Mouse (Mus musculus): ENCODE data around the gene Pakap. TPM values are rescaled to one million over a fixed set of nuclear protein-coding genes. Genes with fewer than 3 reads are reported as not detected.
A peak's percentile ranks its signal among the peaks of the same experiment; 100 is the strongest.

Gene Pakap
- polyA plus RNA-seq, 1 experiment, result 0.63 TPM

DNA sequence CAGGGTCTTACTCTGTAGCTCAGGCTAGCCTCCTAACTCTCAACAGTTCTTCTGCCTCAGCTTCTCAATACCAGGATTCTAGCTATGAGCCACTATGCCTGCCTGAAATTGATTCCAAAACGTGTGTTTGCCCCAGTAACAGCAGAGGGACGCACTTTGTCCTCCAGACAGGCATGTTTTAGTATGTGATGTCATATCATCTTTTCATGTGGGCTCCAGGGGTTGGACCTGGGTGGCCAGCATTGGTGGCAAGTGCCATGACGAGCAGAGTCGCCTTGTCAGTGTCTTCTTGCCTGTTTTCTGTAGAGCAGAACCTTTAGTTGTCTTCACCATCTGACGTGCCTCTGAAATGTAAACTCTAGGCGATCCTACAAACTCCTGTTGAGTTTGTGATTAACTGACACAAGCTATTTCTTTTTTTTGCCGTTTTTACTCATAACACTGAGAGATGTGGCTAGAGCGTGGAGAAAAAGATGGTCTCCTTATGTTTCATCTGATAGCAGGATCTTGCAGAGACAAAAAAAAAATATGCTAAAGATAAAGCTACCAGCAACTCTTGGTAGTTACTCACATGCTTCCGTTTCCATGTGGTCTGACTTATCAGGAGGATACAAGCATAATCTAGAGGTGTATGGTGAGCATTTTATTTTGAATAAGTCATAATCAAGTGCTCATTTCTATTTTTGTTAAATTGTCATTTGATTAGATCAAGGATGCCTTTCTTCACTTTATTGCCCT lies 229.7 kb downstream of the Pakap start:
- Histone ChIP-seq H3K36me3 (replicated peaks; ENCODE audit: low read length) (peaks cover 7% of the 10 kb centered on the region), H3K4me3 (replicated peaks) (peak overlapping the region; percentile 85), H3K9me3 (0 out of 2 replicates have a peak, but pooled peaks cover 3% of the 10 kb centered on the region), H3K27me3 (replicated peaks) (no peaks in the 10 kb centered on the region), H3K4me1 (peaks cover 43% of the 10 kb centered on the region)
- TF ChIP-seq FLI1 (IDR thresholded peaks at IDR 0.05; ENCODE audit: low read length) (no peak), GATA1 (IDR thresholded peaks at IDR 0.05; ENCODE audit: borderline replicate concordance, low read length) (no peak)

DNA sequence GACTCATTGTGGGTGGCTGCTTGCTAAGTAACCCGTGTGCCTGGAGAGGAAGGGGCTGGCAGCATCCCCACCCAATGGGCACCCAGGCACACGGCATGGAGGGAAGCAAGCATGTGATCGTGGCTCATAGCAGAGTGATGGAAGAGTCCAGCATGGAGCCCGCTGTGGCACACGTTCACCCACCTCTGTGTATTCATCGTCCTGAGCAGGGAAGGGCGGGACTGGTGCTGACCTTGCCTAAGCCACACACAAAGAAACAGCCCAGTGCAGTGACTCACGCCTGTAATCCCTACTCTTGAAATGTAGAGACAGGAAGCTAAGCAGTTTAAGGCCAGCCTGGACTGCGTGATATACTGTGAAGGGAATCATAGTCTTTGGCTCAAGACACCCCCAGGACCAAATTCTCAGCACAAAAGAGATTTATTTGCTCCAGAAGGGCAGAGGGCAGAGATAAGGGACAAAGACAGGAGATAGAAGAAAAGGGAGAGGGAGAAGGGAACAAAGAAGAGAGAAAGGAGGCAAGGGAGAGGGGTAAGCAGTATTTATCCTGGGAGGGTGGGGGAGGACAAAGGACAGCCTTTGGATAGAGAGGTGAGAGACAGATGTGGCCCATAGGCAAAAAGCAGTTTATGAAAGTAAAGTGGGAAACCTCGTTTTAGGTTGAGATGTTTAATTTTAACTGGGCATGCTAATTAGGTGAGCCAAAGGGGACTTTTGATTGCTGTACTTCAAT lies 230.5 kb downstream of the Pakap start:
- TF ChIP-seq FLI1 (IDR thresholded peaks at IDR 0.05; ENCODE audit: low read length) (no peak), GATA1 (IDR thresholded peaks at IDR 0.05; ENCODE audit: borderline replicate concordance, low read length) (no peak)
- peaks cover 7% of the 10 kb centered on the region for H3K36me3 ChIP-seq (replicated peaks; ENCODE audit: low read length)
- H3K4me3 ChIP-seq (replicated peaks), result peak overlapping the region; percentile 85
- 0 out of 2 replicates have a peak, but pooled peaks cover 3% of the 10 kb centered on the region for H3K9me3 ChIP-seq
- H3K4me1 ChIP-seq, result peaks cover 43% of the 10 kb centered on the region
- H3K27me3 ChIP-seq (replicated peaks), result no peaks in the 10 kb centered on the region

DNA sequence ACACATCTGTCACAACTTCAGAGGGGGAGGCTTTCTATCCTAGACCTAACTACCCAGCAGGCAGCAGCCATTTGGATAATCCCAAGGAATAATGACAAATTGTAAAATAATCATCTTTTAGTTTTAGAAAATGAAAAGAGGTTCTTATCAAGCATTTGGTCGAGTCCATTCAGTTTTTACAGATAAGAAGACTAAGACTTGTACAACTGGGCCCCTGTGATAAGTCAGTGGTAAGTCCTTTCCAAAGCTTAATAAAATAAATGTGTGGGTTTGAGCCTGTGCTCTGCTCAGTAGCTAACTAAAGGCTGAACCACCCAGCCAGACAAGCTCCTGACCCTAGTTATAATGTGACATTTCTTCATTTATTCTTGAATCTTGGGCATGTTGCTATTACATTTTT lies 231.3 kb downstream of the Pakap start:
- 0 out of 2 replicates have a peak, but pooled peaks cover 3% of the 10 kb centered on the region for H3K9me3 ChIP-seq
- H3K36me3 ChIP-seq (replicated peaks; ENCODE audit: low read length), result peaks cover 7% of the 10 kb centered on the region
- H3K27me3 ChIP-seq (replicated peaks), result no peaks in the 10 kb centered on the region
- TF ChIP-seq FLI1 (IDR thresholded peaks at IDR 0.05; ENCODE audit: low read length) (no peak), GATA1 (IDR thresholded peaks at IDR 0.05; ENCODE audit: borderline replicate concordance, low read length) (no peak)
- peaks cover 37% of the 10 kb centered on the region for H3K4me1 ChIP-seq
- H3K4me3 ChIP-seq (replicated peaks), result no peak overlapping the region

DNA sequence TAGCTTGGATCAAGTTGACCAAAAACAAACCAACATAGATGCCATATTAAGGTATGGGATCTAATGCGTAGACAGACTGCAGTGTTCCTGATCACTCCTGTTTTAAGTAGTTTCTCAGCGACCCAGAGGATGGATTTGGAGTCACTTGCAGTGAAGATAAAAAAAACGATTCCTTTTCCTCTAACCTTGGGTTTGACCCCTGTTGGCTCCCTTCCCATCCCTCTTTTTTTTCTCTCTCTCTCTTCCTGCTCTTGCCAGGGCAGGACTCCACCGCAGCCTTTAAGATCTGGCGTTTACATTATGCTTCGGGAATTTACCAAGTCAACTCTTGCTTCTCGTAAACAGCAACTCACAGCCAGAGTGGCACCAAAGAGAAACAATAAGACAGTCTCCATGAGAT lies 233.3 kb downstream of the Pakap start:
- no peak overlapping the region for H3K4me3 ChIP-seq (replicated peaks)

DNA sequence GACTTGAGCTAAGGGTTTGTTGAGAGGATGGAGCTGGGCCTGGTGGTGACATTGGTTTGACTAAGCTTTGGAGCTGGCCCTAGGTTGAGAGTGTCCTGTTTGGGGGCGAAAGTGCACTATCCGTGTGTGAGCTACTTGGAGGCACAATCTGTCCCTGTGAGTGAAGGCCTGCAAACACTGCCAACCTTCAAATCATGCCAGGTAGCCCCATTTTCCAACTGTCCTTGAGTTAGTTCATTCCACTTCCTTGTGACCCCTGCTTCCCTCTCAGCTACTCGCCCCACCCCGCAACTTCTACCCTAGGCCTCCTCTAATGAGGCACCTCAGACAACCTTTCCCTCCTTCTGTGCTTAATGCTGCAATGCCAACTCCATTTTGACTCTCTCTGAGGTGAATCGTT lies 234.0 kb downstream of the Pakap start:
- peaks cover 37% of the 10 kb centered on the region for H3K4me1 ChIP-seq
- no peak overlapping the region for H3K4me3 ChIP-seq (replicated peaks)
- H3K9me3 ChIP-seq, result 0 out of 2 replicates have a peak, but pooled peaks cover 3% of the 10 kb centered on the region
- no peaks in the 10 kb centered on the region for H3K27me3 ChIP-seq (replicated peaks)
- peaks cover 10% of the 10 kb centered on the region for H3K36me3 ChIP-seq (replicated peaks; ENCODE audit: low read length)
- no peak for TF ChIP-seq GATA1 (IDR thresholded peaks at IDR 0.05; ENCODE audit: borderline replicate concordance, low read length)
- no peak for TF ChIP-seq FLI1 (IDR thresholded peaks at IDR 0.05; ENCODE audit: low read length)

More for the DNA sequence above, 233.3 kb downstream of the Pakap start:
- H3K9me3 ChIP-seq, result 0 out of 2 replicates have a peak, but pooled peaks cover 3% of the 10 kb centered on the region
- TF ChIP-seq FLI1 (IDR thresholded peaks at IDR 0.05; ENCODE audit: low read length) (no peak), GATA1 (IDR thresholded peaks at IDR 0.05; ENCODE audit: borderline replicate concordance, low read length) (no peak)
- H3K36me3 ChIP-seq (replicated peaks; ENCODE audit: low read length), result peaks cover 10% of the 10 kb centered on the region
- H3K4me1 ChIP-seq, result peaks cover 37% of the 10 kb centered on the region
- no peaks in the 10 kb centered on the region for H3K27me3 ChIP-seq (replicated peaks)

DNA sequence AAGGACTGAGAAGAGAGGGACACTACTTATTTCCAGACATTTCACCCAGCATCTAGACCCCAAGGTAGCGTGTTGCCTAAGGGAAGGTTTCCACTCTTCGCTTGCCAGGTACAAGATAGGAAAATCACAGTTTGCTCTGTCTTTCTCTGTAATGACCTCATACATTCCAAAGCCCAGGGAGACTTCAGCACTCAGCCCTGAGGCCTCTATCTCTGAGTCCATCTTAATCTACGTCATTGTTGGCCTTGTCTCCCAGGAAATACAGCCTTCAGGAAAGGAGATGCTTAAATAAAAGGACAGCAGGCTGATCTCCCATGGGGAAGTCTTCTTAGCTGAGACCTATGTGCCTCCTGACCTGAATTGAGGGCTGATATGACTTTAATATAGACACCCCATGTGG lies 234.4 kb downstream of the Pakap start:
- H3K4me1 ChIP-seq, result peaks cover 33% of the 10 kb centered on the region
- TF ChIP-seq FLI1 (IDR thresholded peaks at IDR 0.05; ENCODE audit: low read length) (no peak), GATA1 (IDR thresholded peaks at IDR 0.05; ENCODE audit: borderline replicate concordance, low read length) (no peak)
- H3K36me3 ChIP-seq (replicated peaks; ENCODE audit: low read length), result peaks cover 10% of the 10 kb centered on the region
- no peaks in the 10 kb centered on the region for H3K27me3 ChIP-seq (replicated peaks)
- no peak overlapping the region for H3K4me3 ChIP-seq (replicated peaks)
- 0 out of 2 replicates have a peak, but pooled peaks cover 3% of the 10 kb centered on the region for H3K9me3 ChIP-seq

DNA sequence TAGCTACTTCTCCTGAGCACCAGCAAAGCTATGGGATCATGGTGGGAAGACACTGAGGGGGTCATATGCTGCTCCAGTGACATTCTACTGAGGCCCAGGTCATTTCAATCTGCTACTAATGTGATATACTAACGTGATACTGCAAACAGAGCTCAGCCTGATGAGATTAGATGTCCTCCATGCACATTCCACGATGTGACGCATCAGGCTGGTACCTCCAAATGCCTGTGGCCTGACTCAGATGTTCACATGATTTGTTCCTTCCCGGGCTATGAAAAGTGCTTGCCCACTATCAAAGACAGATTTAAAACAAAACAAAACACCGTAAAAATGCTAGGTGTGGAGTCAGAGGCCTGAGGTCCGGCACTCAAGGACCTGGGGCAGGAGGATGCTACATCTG lies 236.9 kb downstream of the Pakap start:
- peaks cover 14% of the 10 kb centered on the region for H3K36me3 ChIP-seq (replicated peaks; ENCODE audit: low read length)
- TF ChIP-seq FLI1 (IDR thresholded peaks at IDR 0.05; ENCODE audit: low read length) (no peak), GATA1 (IDR thresholded peaks at IDR 0.05; ENCODE audit: borderline replicate concordance, low read length) (no peak)
- peaks cover 9% of the 10 kb centered on the region; the same call in 1 of the 2 replicates for H3K4me1 ChIP-seq
- H3K27me3 ChIP-seq (replicated peaks), result no peaks in the 10 kb centered on the region
- 0 out of 2 replicates have a peak, but pooled peaks cover 3% of the 10 kb centered on the region for H3K9me3 ChIP-seq
- no peak overlapping the region for H3K4me3 ChIP-seq (replicated peaks)

DNA sequence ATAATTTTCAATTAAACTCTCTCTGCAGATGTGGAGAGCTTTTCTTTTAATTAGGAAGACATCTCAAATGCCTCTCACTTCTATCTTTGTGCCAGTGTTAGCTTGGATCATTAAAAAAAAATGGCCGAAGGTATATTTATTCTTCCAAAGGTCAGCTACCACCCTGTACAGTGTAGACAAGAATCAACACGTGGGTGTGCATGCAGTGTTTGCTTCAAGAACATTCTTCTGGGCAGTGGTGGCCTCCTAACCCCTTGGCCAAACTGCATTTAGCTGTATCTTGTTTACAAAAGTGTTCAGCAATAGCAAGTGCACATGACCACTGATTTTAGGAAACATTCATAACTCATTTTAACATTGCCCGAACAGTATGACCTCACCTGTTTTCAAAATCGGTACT lies 241.5 kb downstream of the Pakap start:
- no peak overlapping the region for H3K4me3 ChIP-seq (replicated peaks)
- no peaks in the 10 kb centered on the region for H3K27me3 ChIP-seq (replicated peaks)
- H3K4me1 ChIP-seq, result peaks cover 29% of the 10 kb centered on the region
- TF ChIP-seq GATA1 (IDR thresholded peaks at IDR 0.05; ENCODE audit: borderline replicate concordance, low read length) (no peak), FLI1 (IDR thresholded peaks at IDR 0.05; ENCODE audit: low read length) (no peak)
- H3K36me3 ChIP-seq (replicated peaks; ENCODE audit: low read length), result peaks cover 7% of the 10 kb centered on the region
- H3K9me3 ChIP-seq, result no peaks in the 10 kb centered on the region

DNA sequence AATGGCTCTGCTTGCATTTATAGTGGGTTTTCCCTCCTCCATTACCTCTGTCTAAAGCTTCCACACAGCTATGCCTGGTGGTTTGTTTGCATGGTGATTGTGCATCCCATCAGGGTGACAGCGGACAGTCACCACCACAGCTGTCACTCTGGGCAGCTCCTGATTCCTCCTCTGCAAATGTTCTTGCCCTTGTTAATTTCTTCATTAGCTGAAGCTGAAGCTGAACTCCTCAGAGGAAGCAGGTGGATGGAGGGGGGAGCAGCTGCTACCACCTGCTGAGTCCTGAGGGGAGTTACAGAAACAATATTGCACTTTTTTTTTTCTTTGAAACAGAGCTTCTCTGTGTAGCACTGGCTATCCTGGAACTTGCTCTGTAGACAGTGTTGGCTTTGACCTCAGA lies 244.1 kb downstream of the Pakap start:
- H3K27me3 ChIP-seq (replicated peaks), result no peaks in the 10 kb centered on the region
- no peak overlapping the region for H3K4me3 ChIP-seq (replicated peaks)
- TF ChIP-seq FLI1 (IDR thresholded peaks at IDR 0.05; ENCODE audit: low read length) (no peak), GATA1 (IDR thresholded peaks at IDR 0.05; ENCODE audit: borderline replicate concordance, low read length) (no peak)

More for the DNA sequence above, 244.1 kb downstream of the Pakap start:
- Histone ChIP-seq H3K36me3 (replicated peaks; ENCODE audit: low read length) (peaks cover 4% of the 10 kb centered on the region), H3K9me3 (no peaks in the 10 kb centered on the region), H3K4me1 (peaks cover 34% of the 10 kb centered on the region)

Data from megakaryocyte, embryonic 14.5 days (primary cell).